Mouse (Mus musculus) lung, adult 18-20 months (tissue): ENCODE results near the gene Caln1.

Source experiments
- DNase-seq, 2 experiments: peaks; one replicate each; pipeline ENCODE4 v3.0.0; 2022; ENCODE audit warnings: mixed read lengths in 2 of 2

The Caln1 gene

GRCm38 (mm10) chr5:130702361-130702760 lies 333.1 kb downstream of the Caln1 start:
- no peak for DNase-seq

- no peak for DNase-seq
Observed at GRCm38 (mm10) chr5:130704866-130705265, 335.6 kb downstream of the Caln1 start.

- DNase-seq: no peak
Observed at GRCm38 (mm10) chr5:130706202-130706855, 337.1 kb downstream of the Caln1 start.

- DNase-seq: no peak
Observed at GRCm38 (mm10) chr5:130707755-130708154, 338.5 kb downstream of the Caln1 start.

- DNase-seq: no peak
Observed at GRCm38 (mm10) chr5:130708616-130709015, 339.4 kb downstream of the Caln1 start.

- no peak for DNase-seq
Observed at GRCm38 (mm10) chr5:130711643-130712042, 342.4 kb downstream of the Caln1 start.

GRCm38 (mm10) chr5:130712281-130712680 lies 343.0 kb downstream of the Caln1 start:
- no peak for DNase-seq

- DNase-seq: no peak
Observed at GRCm38 (mm10) chr5:130715181-130715580, 345.9 kb downstream of the Caln1 start.

GRCm38 (mm10) chr5:130718385-130718784 lies 349.1 kb downstream of the Caln1 start:
- DNase-seq: no peak

- no peak for DNase-seq
Observed at GRCm38 (mm10) chr5:130742171-130742570, 372.9 kb downstream of the Caln1 start.

GRCm38 (mm10) chr5:130757517-130757916 lies 388.3 kb downstream of the Caln1 start:
- no peak for DNase-seq

- no peak for DNase-seq
Observed at GRCm38 (mm10) chr5:130765784-130766183, 396.5 kb downstream of the Caln1 start.

GRCm38 (mm10) chr5:130771061-130771741 lies 401.9 kb downstream of the Caln1 start:
- DNase-seq: no peak

GRCm38 (mm10) chr5:130772491-130772890 lies 403.2 kb downstream of the Caln1 start:
- no peak for DNase-seq

GRCm38 (mm10) chr5:130774946-130775345 lies 405.7 kb downstream of the Caln1 start:
- DNase-seq: no peak

GRCm38 (mm10) chr5:130792755-130793452 lies 423.6 kb downstream of the Caln1 start:
- no peak for DNase-seq

- no peak for DNase-seq
Observed at GRCm38 (mm10) chr5:130797713-130798112, 428.5 kb downstream of the Caln1 start.

- no peak for DNase-seq
Observed at GRCm38 (mm10) chr5:130810314-130810713, 441.1 kb downstream of the Caln1 start.

GRCm38 (mm10) chr5:130810846-130811245 lies 441.6 kb downstream of the Caln1 start:
- DNase-seq: no peak

GRCm38 (mm10) chr5:130811266-130811665 lies 442.0 kb downstream of the Caln1 start:
- DNase-seq: no peak

GRCm38 (mm10) chr5:130811966-130812365 lies 442.7 kb downstream of the Caln1 start:
- no peak for DNase-seq

- no peak for DNase-seq
Observed at GRCm38 (mm10) chr5:130812556-130812955, 443.3 kb downstream of the Caln1 start.

GRCm38 (mm10) chr5:130813089-130813488 lies 443.8 kb downstream of the Caln1 start:
- no peak for DNase-seq

- DNase-seq: no peak
Observed at GRCm38 (mm10) chr5:130815352-130815751, 446.1 kb downstream of the Caln1 start.
